In genomic region chr17:15388892-15389291, GRCm38 (mm10) we compare ENCODE assay signal across 30 mouse cellular contexts. TPM values are rescaled to one million over a fixed set of nuclear protein-coding genes. Genes with fewer than 3 reads are reported as not detected.
DNase-seq lines count a peak whose midpoint lies in the region; ATAC-seq and TF ChIP-seq lines count a peak whose summit lies in the region.
"Had no signal": no experiment of that assay in that cellular context is flagged by ENCODE, and none has a peak within 500 bp of the region (broad histone marks: within the 10 kb centered on the region; RNA-seq: fewer than 3 reads in every experiment).

No protein-coding gene starts in this region.

- no peaks in the 10 kb centered on the region for H3K4me1 ChIP-seq in kidney, embryonic 15.5 days
- no peaks in the 10 kb centered on the region for H3K4me1 ChIP-seq in intestine, embryonic 14.5 days (replicated peaks; ENCODE audit: control insufficient read depth, insufficient read depth, low read length)
- no peaks in the 10 kb centered on the region for H3K4me1 ChIP-seq in intestine, postnatal 0 days (replicated peaks; ENCODE audit: control insufficient read depth, insufficient read depth, low read length)
- no peaks in the 10 kb centered on the region for H3K4me1 ChIP-seq in liver, postnatal 0 days (ENCODE audit: insufficient read depth)
- H3K4me1 ChIP-seq: embryonic facial prominence, embryonic 10.5 days; embryonic facial prominence, embryonic 15.5 days; forebrain, embryonic 12.5 days; heart, embryonic 12.5 days; limb, embryonic 12.5 days; megakaryocyte, embryonic 14.5 days; midbrain, embryonic 12.5 days; neural tube, embryonic 12.5 days had no signal

- no peaks in the 10 kb centered on the region for H3K9me3 ChIP-seq in kidney, embryonic 15.5 days (replicated peaks)
- H3K9me3 ChIP-seq in intestine, embryonic 14.5 days (ENCODE audit: control insufficient read depth, low read length), result no peaks in the 10 kb centered on the region
- no peaks in the 10 kb centered on the region for H3K9me3 ChIP-seq in intestine, postnatal 0 days (ENCODE audit: control insufficient read depth)
- H3K9me3 ChIP-seq in liver, postnatal 0 days (ENCODE audit: low read length), result no peaks in the 10 kb centered on the region
- H3K9me3 ChIP-seq: embryonic facial prominence, embryonic 10.5 days; embryonic facial prominence, embryonic 15.5 days; forebrain, embryonic 12.5 days; heart, embryonic 12.5 days; limb, embryonic 12.5 days; megakaryocyte, embryonic 14.5 days; midbrain, embryonic 12.5 days; neural tube, embryonic 12.5 days had no signal

- no peak for TF ChIP-seq CTCF in intestine, postnatal 0 days (IDR thresholded peaks at IDR 0.05; ENCODE audit: low read depth)
- no peak for TF ChIP-seq CTCF in liver, postnatal 0 days (IDR thresholded peaks at IDR 0.05; ENCODE audit: low read depth)

- 60% methylated on average over 4 of the region's 4 CpGs for WGBS in kidney, embryonic 15.5 days
- WGBS in intestine, embryonic 14.5 days, result 69% methylated on average over 4 of the region's 4 CpGs
- WGBS in intestine, postnatal 0 days, result 35% methylated on average over 4 of the region's 4 CpGs
- WGBS in liver, postnatal 0 days (ENCODE audit: insufficient replicate concordance), result 55% methylated on average over 4 of the region's 4 CpGs

- no peak for TF ChIP-seq EP300 in liver, postnatal 0 days (IDR thresholded peaks at IDR 0.05; ENCODE audit: low read depth)

- DNase-seq in kidney, adult 8-10 months, result no peak
- DNase-seq in intestine, embryonic 14.5 days (ENCODE audit: low spot score), result peak; percentile 50
- DNase-seq in liver, postnatal 0 days, result no peak
- DNase-seq in gastrocnemius, postnatal 4 days (ENCODE audit: low spot score in 2 of 2), result no peak
- no peak for DNase-seq in gastrocnemius, postnatal 14 days
- DNase-seq: adrenal gland, postnatal 10 days; cerebellum, adult 8-10 months; cerebellum, postnatal 25 days; forebrain, postnatal 0 days; heart, adult 18-20 months; heart, postnatal 4 days; lung, postnatal 36 days; thymus, postnatal 4 days had no signal

- H3K4me3 ChIP-seq in kidney, embryonic 15.5 days (replicated peaks), result no peak overlapping the region
- H3K4me3 ChIP-seq in intestine, embryonic 14.5 days (ENCODE audit: low read depth, low read length), result no peak overlapping the region
- no peak overlapping the region for H3K4me3 ChIP-seq in intestine, postnatal 0 days (ENCODE audit: low read depth, low read length)
- H3K4me3 ChIP-seq in liver, postnatal 0 days (ENCODE audit: low read depth, low read length), result no peak overlapping the region
- H3K4me3 ChIP-seq: embryonic facial prominence, embryonic 10.5 days; embryonic facial prominence, embryonic 15.5 days; forebrain, embryonic 12.5 days; heart, embryonic 12.5 days; layer of hippocampus, adult 2 months; left cerebral cortex, adult 2 months; limb, embryonic 12.5 days; midbrain, embryonic 12.5 days; myocyte; neural tube, embryonic 12.5 days had no signal

- no peak for ATAC-seq in kidney, embryonic 15.5 days (replicated peaks; ENCODE audit: low FRiP score)
- ATAC-seq in intestine, embryonic 14.5 days (replicated peaks; ENCODE audit: low FRiP score, low TSS enrichment, low read depth), result peak; percentile 40; the same call in 1 of the 2 replicates
- ATAC-seq in intestine, postnatal 0 days, result peak; percentile 62
- peak; percentile 53 for ATAC-seq in liver, postnatal 0 days
- ATAC-seq: forebrain, postnatal 0 days; inflammation-experienced regulatory T-cells, adult 6 months; Patski had no signal

- intact Hi-C loops in gastrocnemius, postnatal 14 days (cut with DNase I; ENCODE audit: low total_unique reads), result no loop called here

- H3K27ac ChIP-seq in kidney, embryonic 15.5 days, result 0 out of 2 replicates have a peak overlapping the region, but pooled peaks have one; percentile 13
- peak overlapping the region; percentile 51; the same call in 1 of the 2 replicates for H3K27ac ChIP-seq in intestine, embryonic 14.5 days (ENCODE audit: low read depth)
- peak overlapping the region; percentile 75 for H3K27ac ChIP-seq in intestine, postnatal 0 days (ENCODE audit: low read depth, low read length)
- peak overlapping the region; percentile 83 for H3K27ac ChIP-seq in liver, postnatal 0 days (ENCODE audit: low read depth)
- H3K27ac ChIP-seq: embryonic facial prominence, embryonic 10.5 days; embryonic facial prominence, embryonic 15.5 days; forebrain, embryonic 12.5 days; hindbrain, embryonic 14.5 days; layer of hippocampus, adult 2 months; left cerebral cortex, adult 2 months; limb, embryonic 12.5 days; midbrain, embryonic 12.5 days; neural tube, embryonic 12.5 days had no signal

- no peak overlapping the region for H3K4me2 ChIP-seq in kidney, embryonic 15.5 days
- H3K4me2 ChIP-seq in intestine, embryonic 14.5 days (ENCODE audit: low read length), result no peak overlapping the region
- H3K4me2 ChIP-seq in intestine, postnatal 0 days (replicated peaks; ENCODE audit: low read depth), result no peak overlapping the region
- H3K4me2 ChIP-seq in liver, postnatal 0 days (ENCODE audit: low read depth, low read length), result no peak overlapping the region
- H3K4me2 ChIP-seq: embryonic facial prominence, embryonic 15.5 days; forebrain, embryonic 12.5 days; heart, embryonic 12.5 days; hindbrain, embryonic 14.5 days; limb, embryonic 12.5 days; midbrain, embryonic 12.5 days; neural tube, embryonic 12.5 days had no signal

- no peaks in the 10 kb centered on the region for H3K36me3 ChIP-seq in kidney, embryonic 15.5 days
- no peaks in the 10 kb centered on the region for H3K36me3 ChIP-seq in intestine, embryonic 14.5 days (ENCODE audit: control insufficient read depth, insufficient read depth, low read length)
- no peaks in the 10 kb centered on the region for H3K36me3 ChIP-seq in intestine, postnatal 0 days (ENCODE audit: control insufficient read depth, insufficient read depth)
- no peaks in the 10 kb centered on the region for H3K36me3 ChIP-seq in liver, postnatal 0 days (replicated peaks; ENCODE audit: insufficient read depth, low read length)
- H3K36me3 ChIP-seq: embryonic facial prominence, embryonic 10.5 days; embryonic facial prominence, embryonic 15.5 days; forebrain, embryonic 12.5 days; heart, embryonic 12.5 days; limb, embryonic 12.5 days; midbrain, embryonic 12.5 days; neural tube, embryonic 12.5 days had no signal

- H3K9ac ChIP-seq in kidney, embryonic 15.5 days, result no peak overlapping the region
- no peak overlapping the region for H3K9ac ChIP-seq in intestine, embryonic 14.5 days (ENCODE audit: low read length)
- H3K9ac ChIP-seq in intestine, postnatal 0 days (ENCODE audit: low read depth, low read length), result no peak overlapping the region
- no peak overlapping the region for H3K9ac ChIP-seq in liver, postnatal 0 days (replicated peaks)
- H3K9ac ChIP-seq: embryonic facial prominence, embryonic 15.5 days; forebrain, embryonic 12.5 days; forebrain, postnatal 0 days; heart, embryonic 12.5 days; hindbrain, embryonic 14.5 days; limb, embryonic 12.5 days; midbrain, embryonic 12.5 days; neural tube, embryonic 12.5 days had no signal

- H3K27me3 ChIP-seq in kidney, embryonic 15.5 days, result peaks cover 13% of the 10 kb centered on the region
- no peaks in the 10 kb centered on the region; the same call in 1 of the 2 replicates for H3K27me3 ChIP-seq in intestine, embryonic 14.5 days (replicated peaks; ENCODE audit: control insufficient read depth, insufficient read depth, low read length)
- H3K27me3 ChIP-seq in intestine, postnatal 0 days (replicated peaks; ENCODE audit: control insufficient read depth, insufficient read depth, low read length), result no peaks in the 10 kb centered on the region
- H3K27me3 ChIP-seq in liver, postnatal 0 days (ENCODE audit: insufficient read depth, low read length), result no peaks in the 10 kb centered on the region
- H3K27me3 ChIP-seq: neural tube, embryonic 12.5 days had no signal

RNA-seq across cellular contexts. Expression of gene Fam120b, which starts 7.1 kb away (rescaled TPM):
- 28.1 and 28.7 TPM in 2 replicates for polyA plus RNA-seq in kidney, embryonic 15.5 days (2015; fragmentation: Nextera tagmentation; extraction: Ambion mirVana)
- 29.6 and 31.1 TPM in 2 replicates for polyA plus RNA-seq in intestine, embryonic 14.5 days (2014; fragmentation: Nextera tagmentation; extraction: Ambion mirVana)
- 11.5 and 13.6 TPM in 2 replicates for polyA plus RNA-seq in intestine, postnatal 0 days (2015; fragmentation: Nextera tagmentation; extraction: Ambion mirVana)
- 5.0 and 5.2 TPM in 2 replicates for polyA plus RNA-seq in liver, postnatal 0 days (2015; fragmentation: Nextera tagmentation; extraction: Ambion mirVana)
- total RNA-seq in gastrocnemius, postnatal 4 days (2021), result 10 to 100 TPM; 13.6 to 16.9 TPM
- total RNA-seq in gastrocnemius, postnatal 14 days (2021), result 1 to 10 TPM; 8.6 to 8.8 TPM

RNA-seq across cellular contexts. Expression of gene Dll1, which starts 12.2 kb away (rescaled TPM):
- polyA plus RNA-seq in kidney, embryonic 15.5 days (2015; fragmentation: Nextera tagmentation; extraction: Ambion mirVana), result 30.9 and 32.0 TPM in 2 replicates
- 20.0 and 24.1 TPM in 2 replicates for polyA plus RNA-seq in intestine, embryonic 14.5 days (2014; fragmentation: Nextera tagmentation; extraction: Ambion mirVana)
- polyA plus RNA-seq in intestine, postnatal 0 days (2015; fragmentation: Nextera tagmentation; extraction: Ambion mirVana), result 18.5 and 20.0 TPM in 2 replicates
- 1.9 and 2.6 TPM in 2 replicates for polyA plus RNA-seq in liver, postnatal 0 days (2015; fragmentation: Nextera tagmentation; extraction: Ambion mirVana)
- 10 to 100 TPM; 16.7 to 18.7 TPM for total RNA-seq in gastrocnemius, postnatal 4 days (2021)
- total RNA-seq in gastrocnemius, postnatal 14 days (2021), result 1 to 10 TPM; 5.6 to 6.0 TPM
- total RNA-seq: MEL had no signal

Comparison
In these comparisons a context has a peak if more than half of its experiments do, and no peak if none do; other contexts are left out.
1. H3K27ac ChIP-seq: peak in every context shown above with its lines; median percentile 83 in liver, postnatal 0 days; 75 in intestine, postnatal 0 days; 51 in intestine, embryonic 14.5 days; 13 in kidney, embryonic 15.5 days.